Mouse (Mus musculus) heart, adult 2 months (tissue): Measurements from ENCODE around the gene Limk1.

Source experiments
- CTCF ChIP-seq: fragments of 200-600 bp; IDR thresholded peaks from 2 replicates; pipeline ENCODE4 v1.8.1; 2022; ENCODE audit warnings: antibody characterized with exemption, mild to moderate bottlenecking, moderate library complexity
- EP300 ChIP-seq: fragments of 200-500 bp; IDR thresholded peaks from 2 replicates; pipeline ENCODE4 v1.6.1; 2011; ENCODE audit warnings: low read depth, low read length, control low read depth; ENCODE audit not compliant: insufficient read depth
- POLR2A ChIP-seq: fragments of 200-500 bp; IDR thresholded peaks from 2 replicates; pipeline ENCODE4 v1.6.1; 2011; ENCODE audit warnings: mild to moderate bottlenecking, low read depth, low read length, control low read depth; ENCODE audit not compliant: insufficient read depth

DNA sequence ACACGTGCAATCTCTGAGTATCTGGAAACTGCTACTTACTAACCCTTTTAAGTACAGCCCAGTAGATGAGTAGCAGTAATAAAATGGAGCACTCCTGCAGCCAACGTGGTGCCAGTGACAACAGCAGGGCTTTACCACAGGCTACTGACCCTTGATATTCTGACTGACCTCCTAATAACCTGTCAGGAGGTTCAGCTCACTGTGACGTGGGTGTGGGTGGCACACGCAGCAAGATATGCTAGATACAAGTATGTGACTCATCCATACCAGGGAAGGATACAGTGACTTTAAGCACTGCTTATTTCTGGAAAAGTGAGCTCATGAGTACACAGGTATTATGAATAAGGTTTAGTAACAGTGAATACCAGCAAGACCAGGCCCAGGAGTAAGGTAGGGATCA is 58.9 kb downstream of the Limk1 start:
- TF ChIP-seq EP300 = no peak
- no peak for TF ChIP-seq CTCF
- no peak for TF ChIP-seq POLR2A
